Mouse (Mus musculus): ENCODE data around the gene Gm21969. TPM values are rescaled to one million over a fixed set of nuclear protein-coding genes. Genes with fewer than 3 reads are reported as not detected.
A peak's percentile ranks its signal among the peaks of the same experiment; 100 is the strongest.

Gene Gm21969
- total RNA-seq, 1 experiment = 0.09 TPM

GRCm38 (mm10) chr4:139570756-139571155 is 32.2 kb upstream of the Gm21969 start:
- no peak overlapping the region for H3K9ac ChIP-seq (ENCODE audit: insufficient read depth, low read depth, low read length, poor library complexity, severe bottlenecking)
- no peak for DNase-seq (ENCODE audit: low read depth, low spot score)
- H3K27ac ChIP-seq (ENCODE audit: insufficient read depth, low read depth, low read length, poor library complexity, severe bottlenecking) = no peak overlapping the region
- H3K4me3 ChIP-seq (ENCODE audit: insufficient read depth in 1 of 2, low read depth in 1 of 2, low read length in 2 of 2, poor library complexity in 1 of 2, severe bottlenecking in 1 of 2) = no peak overlapping the region
- H3K4me1 ChIP-seq (ENCODE audit: control insufficient read depth in 2 of 2, insufficient read depth in 2 of 2, low read length in 2 of 2, poor library complexity in 1 of 2) = peaks cover 0 to 7% of the 10 kb centered on the region in 2 experiments; a peak in 2 of 4 replicates
- H3K9me3 ChIP-seq (ENCODE audit: control insufficient read depth, insufficient read depth, low read depth, low read length) = no peaks in the 10 kb centered on the region
- TF ChIP-seq HCFC1 (IDR thresholded peaks at IDR 0.05; ENCODE audit: borderline replicate concordance, insufficient read depth, low read length) = no peak
- no peak for TF ChIP-seq ZC3H11A (IDR thresholded peaks at IDR 0.05; ENCODE audit: borderline replicate concordance, low read depth, low read length)
- no peak for TF ChIP-seq MAFK (IDR thresholded peaks at IDR 0.05; ENCODE audit: insufficient read depth, low read depth, low read length)
- TF ChIP-seq CHD2 (IDR thresholded peaks at IDR 0.05; ENCODE audit: low read depth, low read length) = no peak
- no peak for TF ChIP-seq ZNF384 (IDR thresholded peaks at IDR 0.05; ENCODE audit: low read depth, low read length)
- no peaks in the 10 kb centered on the region for H3K36me3 ChIP-seq (ENCODE audit: control insufficient read depth, insufficient read depth, low read length, poor library complexity, severe bottlenecking)
- in situ Hi-C loops (cut with MboI; ENCODE audit: low sequenced_read_pairs in 2 of 2, unreplicated experiment in 2 of 2) = no loop called here

- no peak for DNase-seq (ENCODE audit: low read depth, low spot score)
- Histone ChIP-seq H3K9ac (ENCODE audit: insufficient read depth, low read depth, low read length, poor library complexity, severe bottlenecking) (no peak overlapping the region), H3K4me3 (ENCODE audit: insufficient read depth in 1 of 2, low read depth in 1 of 2, low read length in 2 of 2, poor library complexity in 1 of 2, severe bottlenecking in 1 of 2) (no peak overlapping the region), H3K9me3 (ENCODE audit: control insufficient read depth, insufficient read depth, low read depth, low read length) (no peaks in the 10 kb centered on the region), H3K36me3 (ENCODE audit: control insufficient read depth, insufficient read depth, low read length, poor library complexity, severe bottlenecking) (no peaks in the 10 kb centered on the region), H3K4me1 (ENCODE audit: control insufficient read depth in 2 of 2, insufficient read depth in 2 of 2, low read length in 2 of 2, poor library complexity in 1 of 2) (peaks cover 0 to 19% of the 10 kb centered on the region in 2 experiments; a peak in 3 of 4 replicates), H3K27ac (ENCODE audit: insufficient read depth, low read depth, low read length, poor library complexity, severe bottlenecking) (no peak overlapping the region)
- TF ChIP-seq MAFK (IDR thresholded peaks at IDR 0.05; ENCODE audit: insufficient read depth, low read depth, low read length) (no peak), CHD2 (IDR thresholded peaks at IDR 0.05; ENCODE audit: low read depth, low read length) (no peak), HCFC1 (IDR thresholded peaks at IDR 0.05; ENCODE audit: borderline replicate concordance, insufficient read depth, low read length) (no peak), ZNF384 (IDR thresholded peaks at IDR 0.05; ENCODE audit: low read depth, low read length) (no peak)
- in situ Hi-C loops (cut with MboI; ENCODE audit: low sequenced_read_pairs in 2 of 2, unreplicated experiment in 2 of 2) = no loop called here
These were observed 30.0 kb upstream of the Gm21969 start for GRCm38 (mm10) chr4:139572928-139573512.

- Histone ChIP-seq H3K4me3 (ENCODE audit: insufficient read depth in 1 of 2, low read depth in 1 of 2, low read length in 2 of 2, poor library complexity in 1 of 2, severe bottlenecking in 1 of 2) (peak overlapping the region; percentile 73 to 93), H3K27ac (ENCODE audit: insufficient read depth, low read depth, low read length, poor library complexity, severe bottlenecking) (no peak overlapping the region), H3K9me3 (ENCODE audit: control insufficient read depth, insufficient read depth, low read depth, low read length) (no peaks in the 10 kb centered on the region), H3K36me3 (ENCODE audit: control insufficient read depth, insufficient read depth, low read length, poor library complexity, severe bottlenecking) (no peaks in the 10 kb centered on the region), H3K4me1 (ENCODE audit: control insufficient read depth in 2 of 2, insufficient read depth in 2 of 2, low read length in 2 of 2, poor library complexity in 1 of 2) (peaks cover 0 to 17% of the 10 kb centered on the region in 2 experiments; a peak in 3 of 4 replicates), H3K9ac (ENCODE audit: insufficient read depth, low read depth, low read length, poor library complexity, severe bottlenecking) (peak overlapping the region; percentile 72)
- in situ Hi-C loops (cut with MboI; ENCODE audit: low sequenced_read_pairs in 2 of 2, unreplicated experiment in 2 of 2) = no loop called here
- TF ChIP-seq ZC3H11A (IDR thresholded peaks at IDR 0.05; ENCODE audit: borderline replicate concordance, low read depth, low read length) = no peak
- TF ChIP-seq MAFK (IDR thresholded peaks at IDR 0.05; ENCODE audit: insufficient read depth, low read depth, low read length) = no peak
- TF ChIP-seq HCFC1 (IDR thresholded peaks at IDR 0.05; ENCODE audit: borderline replicate concordance, insufficient read depth, low read length) = no peak
- no peak for TF ChIP-seq ZNF384 (IDR thresholded peaks at IDR 0.05; ENCODE audit: low read depth, low read length)
- no peak for TF ChIP-seq CHD2 (IDR thresholded peaks at IDR 0.05; ENCODE audit: low read depth, low read length)
- peak; percentile 99 for DNase-seq (ENCODE audit: low read depth, low spot score)
These were observed 28.7 kb upstream of the Gm21969 start for GRCm38 (mm10) chr4:139574156-139574798.

GRCm38 (mm10) chr4:139574799-139575672 is 27.9 kb upstream of the Gm21969 start:
- TF ChIP-seq ZC3H11A (IDR thresholded peaks at IDR 0.05; ENCODE audit: borderline replicate concordance, low read depth, low read length) (no peak), ZNF384 (IDR thresholded peaks at IDR 0.05; ENCODE audit: low read depth, low read length) (no peak), CHD2 (IDR thresholded peaks at IDR 0.05; ENCODE audit: low read depth, low read length) (no peak), MAFK (IDR thresholded peaks at IDR 0.05; ENCODE audit: insufficient read depth, low read depth, low read length) (no peak), HCFC1 (IDR thresholded peaks at IDR 0.05; ENCODE audit: borderline replicate concordance, insufficient read depth, low read length) (no peak)
- Histone ChIP-seq H3K9ac (ENCODE audit: insufficient read depth, low read depth, low read length, poor library complexity, severe bottlenecking) (peak overlapping the region; percentile 74), H3K4me3 (ENCODE audit: insufficient read depth in 1 of 2, low read depth in 1 of 2, low read length in 2 of 2, poor library complexity in 1 of 2, severe bottlenecking in 1 of 2) (peak overlapping the region; percentile 73 to 93), H3K27ac (ENCODE audit: insufficient read depth, low read depth, low read length, poor library complexity, severe bottlenecking) (no peak overlapping the region), H3K9me3 (ENCODE audit: control insufficient read depth, insufficient read depth, low read depth, low read length) (no peaks in the 10 kb centered on the region), H3K4me1 (ENCODE audit: control insufficient read depth in 2 of 2, insufficient read depth in 2 of 2, low read length in 2 of 2, poor library complexity in 1 of 2) (peaks cover 0 to 17% of the 10 kb centered on the region in 2 experiments; a peak in 3 of 4 replicates), H3K36me3 (ENCODE audit: control insufficient read depth, insufficient read depth, low read length, poor library complexity, severe bottlenecking) (no peaks in the 10 kb centered on the region)
- DNase-seq (ENCODE audit: low read depth, low spot score) = no peak
- in situ Hi-C loops (cut with MboI; ENCODE audit: low sequenced_read_pairs in 2 of 2, unreplicated experiment in 2 of 2) = no loop called here
